Mouse (Mus musculus) embryo, embryonic 11 days (tissue): ENCODE measurements around the gene Ccl25.
A peak's percentile ranks its signal among the peaks of the same experiment; 100 is the strongest.
"Not testable (repeated sequence)": the region's sequence is repeated elsewhere in the genome, so short reads cannot be mapped to it uniquely, and the experiment has no call there.

Experiments
- DNase-seq: peaks from one replicate; pipeline ENCODE4 v3.0.0-alpha.2; 2015

Gene Ccl25

DNA sequence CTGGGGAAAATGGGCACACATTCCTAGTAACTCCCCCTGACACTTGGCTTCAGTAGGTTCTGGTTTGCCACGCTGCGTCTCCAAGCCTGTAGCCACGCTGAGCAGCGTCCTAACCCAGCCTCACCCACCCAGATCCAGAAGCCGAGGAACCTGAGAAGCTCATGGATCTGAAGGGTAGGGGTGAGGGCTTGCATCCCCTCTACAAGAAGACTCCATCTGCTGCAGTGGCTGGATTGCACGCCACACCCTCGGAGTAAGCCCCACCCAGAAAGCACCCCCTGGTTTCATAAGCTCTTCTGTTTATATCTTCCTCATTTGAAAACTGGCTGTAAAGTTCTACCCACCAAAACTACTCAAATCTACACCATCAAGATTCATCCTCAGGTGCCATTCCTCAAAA is 22.7 kb downstream of the Ccl25 start:
- no peak for DNase-seq

DNA sequence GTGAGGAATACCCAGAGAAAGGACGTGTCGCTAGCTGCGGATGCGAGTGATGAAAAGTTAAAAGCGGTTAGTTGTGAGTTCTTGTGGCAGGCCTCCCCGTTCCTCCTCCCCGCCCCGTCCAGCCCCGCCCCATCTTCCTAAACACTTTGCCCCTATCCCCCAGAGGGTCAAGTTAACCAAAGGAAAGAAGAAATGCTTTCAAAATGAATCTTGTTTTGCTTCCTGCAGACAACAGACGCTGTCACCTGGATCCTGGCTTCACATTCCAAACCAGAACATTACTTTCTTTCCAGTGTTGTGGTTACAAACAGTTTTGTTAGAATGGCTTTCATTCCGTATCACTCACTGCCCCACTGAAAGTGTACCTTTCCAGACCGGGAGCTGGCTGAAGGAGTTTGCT is 23.3 kb downstream of the Ccl25 start:
- DNase-seq, result no peak

DNA sequence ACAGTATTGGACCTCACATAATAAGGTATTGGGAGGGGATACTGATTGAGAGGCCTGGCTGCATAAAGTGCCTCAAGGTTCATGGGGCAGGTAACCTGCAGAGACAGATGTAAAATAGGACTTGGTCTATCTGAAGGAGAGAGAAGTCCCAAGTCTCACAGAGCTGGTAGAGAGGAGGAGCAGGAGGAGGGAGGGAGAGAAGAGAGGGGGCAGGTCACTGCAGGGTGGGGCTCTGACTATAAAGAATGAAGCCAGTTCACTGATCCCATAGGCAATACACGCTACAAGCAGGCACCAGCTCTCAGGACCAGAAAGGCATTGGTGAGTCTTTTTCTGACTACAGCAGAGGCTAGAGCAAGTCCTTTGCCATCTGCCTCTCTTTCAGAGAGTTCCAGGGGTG is 24.3 kb downstream of the Ccl25 start:
- no peak for DNase-seq

DNA sequence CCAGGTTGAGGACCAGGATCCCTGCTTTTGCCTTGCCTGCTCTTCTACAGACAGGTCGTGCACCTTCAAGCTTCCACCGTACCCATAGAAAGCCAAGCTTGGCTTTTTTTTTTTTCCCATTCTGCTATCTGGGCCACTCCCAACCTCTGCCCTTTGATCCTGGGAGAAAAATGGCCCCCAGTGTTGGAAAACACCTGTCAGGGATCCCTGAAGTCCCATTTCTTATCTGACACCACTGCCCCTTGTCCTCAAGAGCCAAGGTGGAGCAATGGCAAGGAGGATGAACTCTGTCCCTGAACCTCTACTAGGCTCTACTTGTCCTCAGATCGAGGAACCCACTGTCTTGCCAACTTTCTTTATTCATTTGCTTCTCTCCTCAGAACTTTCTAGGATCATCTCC is 25.6 kb downstream of the Ccl25 start:
- DNase-seq, result no peak

DNA sequence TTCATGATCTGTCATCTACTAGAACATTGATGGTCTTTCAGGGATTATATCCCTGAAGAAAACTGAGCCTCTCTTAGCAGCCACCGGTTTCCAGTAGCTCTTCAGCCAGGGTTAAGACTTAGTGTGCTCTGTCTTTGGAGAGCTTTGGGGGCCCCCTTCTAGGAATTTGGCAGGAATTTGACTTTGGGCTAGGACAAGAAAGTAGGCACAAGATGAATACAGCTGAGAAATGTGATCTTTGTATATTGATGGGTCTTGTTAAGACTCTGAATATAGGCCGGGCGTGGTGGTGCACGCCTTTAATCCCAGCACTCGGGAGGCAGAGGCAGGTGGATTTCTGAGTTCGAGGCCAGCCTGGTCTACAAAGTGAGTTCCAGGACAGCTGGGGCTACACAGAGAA is 27.6 kb downstream of the Ccl25 start:
- not testable (repeated sequence) for DNase-seq

DNA sequence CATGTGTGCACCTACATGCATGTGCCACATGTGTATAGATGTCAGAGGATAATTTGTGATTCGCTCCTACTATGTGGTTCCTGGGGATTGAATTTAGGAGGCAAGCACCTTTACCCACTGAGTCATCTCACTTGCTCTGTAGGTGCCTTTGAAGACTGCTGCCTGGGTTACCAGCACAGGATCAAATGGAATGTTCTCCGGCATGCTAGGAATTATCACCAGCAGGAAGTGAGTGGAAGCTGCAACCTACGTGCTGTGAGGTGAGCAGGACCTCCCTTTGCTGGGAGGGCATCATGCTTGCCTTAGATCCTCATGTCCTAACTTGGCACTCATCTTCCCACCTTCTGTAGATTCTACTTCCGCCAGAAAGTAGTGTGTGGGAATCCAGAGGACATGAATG is 28.7 kb downstream of the Ccl25 start:
- DNase-seq, result no peak

DNA sequence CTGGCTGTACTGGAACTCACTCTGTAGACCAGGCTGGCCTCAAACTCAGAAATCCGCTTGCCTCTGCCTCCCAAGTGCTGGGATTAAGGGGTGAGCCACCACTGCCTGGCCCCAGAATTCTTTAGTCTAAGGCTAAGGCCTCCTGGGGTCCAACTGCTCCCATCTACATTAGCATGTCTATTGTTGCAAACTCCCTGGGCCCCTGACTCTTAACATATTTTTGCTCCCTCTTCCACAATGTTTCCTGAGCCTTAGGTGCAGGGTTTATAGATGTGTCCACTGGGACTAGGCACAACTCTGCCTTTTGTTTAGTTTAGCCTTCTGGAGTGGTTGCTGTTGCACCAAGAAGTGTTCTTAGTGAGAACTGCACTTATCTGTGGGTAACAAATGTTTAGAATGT is 29.5 kb downstream of the Ccl25 start:
- DNase-seq, result no peak

DNA sequence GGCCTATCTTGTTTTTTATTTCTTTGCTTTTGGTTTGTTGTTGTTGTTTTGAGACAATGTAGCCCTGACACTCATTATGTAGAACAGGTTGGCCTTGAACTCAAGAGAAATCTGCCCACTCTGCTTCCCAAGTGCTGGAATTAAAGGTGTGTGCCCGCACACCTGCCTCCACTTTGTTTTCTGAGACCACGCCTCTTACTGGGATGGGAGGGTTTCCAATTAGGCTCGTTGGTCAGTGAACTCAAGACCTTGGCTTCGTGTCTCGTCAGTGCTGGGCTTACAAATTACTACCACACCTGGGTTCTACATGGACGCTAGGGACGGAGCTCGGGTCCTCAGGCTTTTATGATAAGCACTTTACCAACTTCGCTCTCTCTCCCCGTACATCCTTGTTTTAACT is 30.4 kb downstream of the Ccl25 start:
- no peak for DNase-seq

DNA sequence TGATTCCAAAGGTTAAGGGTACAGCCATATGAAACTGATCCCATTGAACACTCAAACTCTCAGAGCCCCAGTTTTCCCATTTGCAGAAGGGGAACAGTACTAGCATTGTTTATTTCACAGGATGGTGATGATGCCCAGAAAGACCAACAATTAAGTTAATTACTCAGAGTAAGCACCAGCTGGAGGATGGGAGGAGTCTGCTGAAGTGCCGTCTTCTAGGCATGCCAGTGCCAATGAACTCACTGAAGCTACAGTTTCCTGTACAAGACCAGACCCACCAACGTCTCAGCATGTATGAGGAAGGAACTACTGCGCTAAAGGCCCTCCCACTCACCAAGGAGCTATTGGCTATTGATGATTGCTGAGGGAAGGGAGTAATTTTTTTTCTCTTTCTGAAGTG is 34.4 kb downstream of the Ccl25 start:
- DNase-seq, result no peak

DNA sequence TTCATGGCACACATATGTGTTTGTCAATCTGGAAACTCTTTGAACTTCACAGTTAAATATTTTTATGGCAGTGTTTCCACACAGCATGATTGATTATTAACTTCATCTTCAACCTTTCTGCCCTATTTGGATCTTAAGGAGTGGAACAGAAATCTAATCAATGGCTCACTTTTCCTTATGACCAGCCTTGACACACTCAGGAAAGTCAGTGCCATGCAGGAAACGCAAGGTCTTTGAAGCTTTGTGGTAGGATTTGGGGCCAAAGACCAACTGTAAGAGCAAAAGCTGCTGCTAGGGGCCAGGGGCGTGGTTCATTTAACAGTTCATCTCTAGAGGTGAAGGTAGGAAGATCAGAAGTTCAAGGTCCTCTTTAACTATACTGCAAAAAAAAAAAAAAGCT is 35.9 kb downstream of the Ccl25 start:
- DNase-seq, result no peak

DNA sequence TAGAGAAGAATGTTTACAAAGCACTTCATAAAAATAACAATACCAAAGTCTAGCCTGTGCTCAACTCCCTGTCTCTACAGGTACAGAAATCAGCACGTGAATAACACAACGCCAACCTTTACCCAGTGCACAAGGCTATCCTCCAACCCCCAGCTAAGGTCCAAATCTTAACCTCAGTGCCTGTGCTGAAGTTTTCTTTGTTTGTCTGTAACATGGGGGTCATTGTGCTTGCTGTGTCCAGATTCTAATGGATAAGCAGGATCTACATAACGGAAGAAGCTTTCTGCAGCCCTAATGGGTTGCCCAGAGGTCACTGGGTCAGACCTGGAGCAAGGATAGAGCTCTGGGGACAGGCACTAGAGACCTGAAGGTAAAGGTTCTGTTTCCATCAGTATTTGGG is 41.2 kb downstream of the Ccl25 start:
- no peak for DNase-seq

DNA sequence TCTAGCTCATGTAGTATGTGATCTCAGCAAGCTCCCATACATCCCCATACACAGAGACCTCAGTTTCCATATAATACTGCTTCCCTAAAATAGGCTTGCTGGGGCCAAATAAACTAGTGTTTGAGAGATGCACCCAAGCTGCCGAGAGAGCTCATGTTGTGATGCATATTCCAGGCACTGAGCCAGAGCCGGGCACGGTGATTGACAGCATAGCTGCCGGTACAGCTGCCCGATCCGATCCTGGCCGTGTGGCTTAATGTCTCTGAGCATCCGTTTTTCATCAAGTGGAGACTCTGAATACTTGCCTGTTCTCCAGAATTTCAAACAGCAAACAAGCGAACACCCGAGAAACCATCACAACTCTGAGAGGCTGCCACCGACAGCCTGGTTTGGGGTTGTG is 42.8 kb downstream of the Ccl25 start:
- DNase-seq, result no peak

DNA sequence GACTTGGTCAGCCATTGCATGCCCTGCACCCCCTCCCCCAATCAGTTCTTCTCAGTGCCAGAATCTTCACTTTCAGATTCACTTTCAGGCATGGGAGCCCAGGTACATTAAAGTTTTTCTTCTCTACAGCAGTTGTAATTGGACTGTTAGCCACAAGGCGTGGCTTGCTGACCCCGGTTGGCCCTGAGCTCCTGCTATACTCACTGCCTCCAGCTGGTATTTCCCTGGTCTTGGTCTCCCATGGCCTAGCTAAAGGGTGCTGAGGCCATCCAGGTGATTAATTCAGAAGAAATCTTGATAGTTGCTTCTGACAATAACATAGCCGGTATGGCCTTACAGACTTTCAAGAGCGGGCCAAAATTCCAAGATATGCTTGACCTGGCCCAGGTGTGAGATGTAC is 43.5 kb downstream of the Ccl25 start:
- no peak for DNase-seq

DNA sequence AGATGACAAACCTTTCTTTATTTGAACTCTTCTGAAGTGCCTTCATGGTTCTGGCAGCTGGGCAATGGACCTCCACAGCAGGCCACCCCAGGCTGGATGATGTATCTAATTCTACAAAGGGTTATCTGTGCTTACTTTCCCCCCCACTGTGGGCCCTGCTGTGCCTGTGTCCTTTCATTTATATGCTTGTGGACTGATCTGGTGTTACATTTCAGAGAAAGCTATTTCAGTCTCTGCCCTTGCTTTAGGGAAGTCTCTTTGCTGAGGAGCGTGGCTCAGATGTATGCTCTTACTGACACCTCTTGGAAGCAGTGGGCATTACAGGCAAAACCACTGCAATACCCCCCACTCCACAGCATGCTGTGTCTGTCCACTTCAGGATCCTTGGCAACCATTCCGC is 45.1 kb downstream of the Ccl25 start:
- DNase-seq, result peak; percentile 50

DNA sequence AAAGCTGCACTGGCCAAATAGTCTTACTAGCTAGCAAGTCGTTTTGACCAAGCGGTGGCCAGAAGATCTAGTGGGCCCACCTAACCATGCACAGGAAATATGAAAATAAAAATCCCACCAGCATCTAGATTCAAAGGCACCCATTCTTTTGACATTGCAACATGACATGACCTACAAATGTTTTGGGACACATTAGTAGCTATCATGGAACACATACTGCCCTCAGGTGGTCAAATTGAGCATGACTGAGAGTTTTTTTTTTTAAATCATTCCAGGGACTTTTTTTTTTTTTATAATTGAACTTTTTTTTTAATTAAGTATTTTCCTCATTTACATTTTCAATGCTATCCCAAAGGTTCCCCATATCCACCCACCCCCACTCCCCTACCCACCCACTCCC is 47.6 kb downstream of the Ccl25 start:
- peak; percentile 4 for DNase-seq

DNA sequence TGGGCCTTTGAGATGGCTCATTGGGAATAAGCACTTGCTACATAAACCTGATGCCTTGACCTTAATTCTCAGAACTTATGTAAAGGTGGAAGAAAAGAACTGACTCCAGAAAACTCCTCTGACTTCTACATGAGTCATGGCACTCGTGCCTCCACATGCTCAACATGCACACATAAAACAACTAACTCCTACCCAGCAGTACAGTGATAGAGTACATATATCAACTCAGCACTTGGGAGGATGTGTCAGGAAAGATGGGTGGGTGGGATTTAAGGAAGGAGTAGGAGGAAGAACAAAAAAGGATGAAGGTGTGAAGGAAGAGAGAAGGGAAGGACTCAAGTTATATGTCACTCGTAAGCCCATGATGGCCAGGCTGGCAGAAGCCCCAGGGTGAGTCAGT is 76.4 kb downstream of the Ccl25 start:
- no peak for DNase-seq

DNA sequence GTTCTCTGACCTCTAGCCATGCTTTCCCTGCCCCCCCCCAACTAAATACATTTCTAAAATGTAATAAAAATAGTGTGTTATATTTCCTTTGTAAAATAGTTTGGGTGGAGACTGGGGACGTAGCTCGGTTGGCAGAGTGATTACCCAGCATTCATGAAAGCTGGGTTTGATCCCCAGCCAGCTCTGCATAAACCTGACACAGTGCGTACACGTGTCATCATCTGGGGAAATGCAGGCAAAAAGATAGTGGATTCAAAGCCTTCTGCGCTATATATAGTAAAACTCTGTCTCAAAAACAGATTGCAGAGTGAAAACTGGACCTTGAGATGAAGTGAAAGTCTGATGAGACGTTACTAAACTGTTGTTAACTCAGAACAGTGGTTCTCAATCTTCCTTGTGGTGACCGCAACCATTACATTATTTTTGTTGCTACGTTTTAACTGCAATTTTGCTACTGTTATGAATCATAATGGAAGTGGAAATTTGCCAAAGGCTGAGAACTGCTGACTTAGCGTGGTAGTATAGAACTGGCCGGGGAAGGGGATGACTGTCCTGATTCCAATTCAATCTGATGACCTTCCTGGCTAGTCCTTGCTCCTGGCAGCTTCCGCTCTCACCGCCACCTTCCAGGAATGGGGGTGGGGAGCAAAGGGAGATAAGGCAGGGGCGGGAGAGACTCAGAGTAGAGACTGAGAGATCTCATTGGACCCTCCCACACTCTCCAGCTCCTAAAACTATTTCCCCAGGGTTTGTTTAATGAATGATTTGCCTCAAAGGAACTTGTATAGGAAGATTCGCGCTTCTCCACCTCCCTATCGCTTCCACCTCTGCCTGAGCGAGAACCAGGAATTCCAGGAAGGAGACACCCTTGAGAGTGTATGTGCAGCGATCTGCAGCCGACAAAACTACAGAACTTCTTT is 79.2 kb downstream of the Ccl25 start:
- DNase-seq, result peak; percentile 26

DNA sequence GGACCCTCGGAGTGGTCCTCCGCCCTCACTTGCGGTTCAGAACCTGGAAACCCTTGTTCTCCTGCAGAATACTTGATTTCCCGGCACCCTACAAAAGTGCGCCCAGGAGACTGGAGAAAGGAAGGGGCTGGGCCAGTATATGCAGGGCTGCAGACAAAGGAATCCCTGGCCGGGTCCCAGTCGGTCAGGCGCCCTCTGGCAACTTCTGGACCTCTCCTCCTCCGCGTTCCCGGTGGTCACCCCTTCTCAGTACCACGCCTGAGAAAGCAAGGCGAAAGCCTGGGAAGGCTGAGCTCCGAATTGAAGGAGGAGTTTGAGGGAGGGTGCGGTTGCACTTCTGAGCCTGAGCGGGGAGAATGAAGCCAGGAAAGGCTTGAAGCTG is 79.9 kb downstream of the Ccl25 start:
- peak; percentile 43 for DNase-seq

DNA sequence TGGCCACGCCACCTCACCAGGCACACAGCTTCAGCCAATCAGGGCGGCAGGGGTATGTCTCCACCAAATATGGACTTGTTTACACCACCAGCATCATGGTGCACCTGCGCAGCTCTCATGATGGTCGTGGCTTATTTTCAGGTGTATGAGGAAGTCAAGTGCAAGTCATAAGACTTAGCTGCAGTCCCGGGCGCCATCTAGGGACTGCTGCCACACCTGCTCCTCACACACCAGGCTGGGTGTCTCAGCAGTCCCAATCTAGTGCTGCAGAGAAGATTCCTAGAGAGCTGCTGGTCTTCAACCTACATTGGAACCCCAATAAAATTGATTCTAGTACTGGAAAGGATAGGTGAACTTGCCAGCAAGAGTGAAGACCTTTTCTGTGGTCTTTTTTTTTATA is 83.4 kb downstream of the Ccl25 start:
- DNase-seq, result not testable (repeated sequence)
